Mouse (Mus musculus): ENCODE results near the gene Anapc16. TPM values are rescaled to one million over a fixed set of nuclear protein-coding genes. Genes with fewer than 3 reads are reported as not detected.

Anapc16 gene
- 63.8 and 64.9 TPM in 2 replicates for polyA plus RNA-seq (2012; rRNA removed)

GRCm38 (mm10) chr10:60002673-60003212 lies at the start of gene Anapc16, which contains the start of gene Ascc1:
Gene Anapc16, minus strand, starts transcription at chr10:60003135.
Gene Ascc1, plus strand, starts transcription at chr10:60002805.

GRCm38 (mm10) chr10:59951211-59952151 lies 51.5 kb downstream of the Anapc16 start, which contains the start of gene Ddit4:
Gene Ddit4, minus strand, starts transcription at chr10:59951834.

Other genes starting within 250 kb of the Anapc16 start
- 52.7 and 59.7 TPM in 2 replicates for gene Dnajb12, start 123.6 kb downstream of the Anapc16 start, polyA plus RNA-seq (2012; rRNA removed)
- gene Ddit4, start 51.3 kb downstream of the Anapc16 start, polyA plus RNA-seq (2012; rRNA removed): 113 and 131 TPM in 2 replicates
- gene Ascc1, start 330 bp downstream of the Anapc16 start, polyA plus RNA-seq (2012; rRNA removed): 13.5 and 18.7 TPM in 2 replicates
- 4.9 and 6.6 TPM in 2 replicates for gene Spock2, start 103.1 kb upstream of the Anapc16 start, polyA plus RNA-seq (2012; rRNA removed)
- 1.7 and 1.9 TPM in 2 replicates for gene Chst3, start 216.1 kb upstream of the Anapc16 start, polyA plus RNA-seq (2012; rRNA removed)

Data from colon, adult 2 months (tissue).